Mouse (Mus musculus): ENCODE measurements at regions not wholly inside any gene's neighbourhood (a gene's known extent, or its start where the extent isn't known, plus 50 kb on each side); places are given as distances from the start of the nearest gene placed in this dataset.

GRCm38 (mm10) chr15:57585411-57585810, 108.0 kb upstream of the Slc22a22 start:
- H3K27ac ChIP-seq, result no peak overlapping the region
- H3K4me3 ChIP-seq, result no peak overlapping the region
- H3K9me3 ChIP-seq, result no peaks in the 10 kb centered on the region
- WGBS, result 70% methylated on average over 1 of the region's 1 CpGs
- H3K4me1 ChIP-seq, result peaks cover 15% of the 10 kb centered on the region
- H3K36me3 ChIP-seq (replicated peaks), result no peaks in the 10 kb centered on the region
- no peak for DNase-seq (ENCODE audit: extremely low spot score, low spot score)
- no peaks in the 10 kb centered on the region for H3K27me3 ChIP-seq (ENCODE audit: poor library complexity, severe bottlenecking)

GRCm38 (mm10) chr15:57584498-57584897, 107.1 kb upstream of the Slc22a22 start:
- H3K4me3 ChIP-seq, result no peak overlapping the region
- H3K27me3 ChIP-seq (ENCODE audit: poor library complexity, severe bottlenecking), result no peaks in the 10 kb centered on the region
- H3K9me3 ChIP-seq, result no peaks in the 10 kb centered on the region
- H3K4me1 ChIP-seq, result peaks cover 6% of the 10 kb centered on the region
- WGBS, result 92% methylated on average over 11 of the region's 11 CpGs
- no peak overlapping the region for H3K27ac ChIP-seq
- DNase-seq (ENCODE audit: extremely low spot score, low spot score), result no peak
- no peaks in the 10 kb centered on the region for H3K36me3 ChIP-seq (replicated peaks)

- Histone ChIP-seq H3K27me3 (ENCODE audit: poor library complexity, severe bottlenecking) (no peaks in the 10 kb centered on the region), H3K4me3 (no peak overlapping the region), H3K4me1 (no peaks in the 10 kb centered on the region), H3K9me3 (no peaks in the 10 kb centered on the region), H3K36me3 (replicated peaks) (no peaks in the 10 kb centered on the region), H3K27ac (no peak overlapping the region)
- no peak for DNase-seq (ENCODE audit: extremely low spot score, low spot score)
Observed at GRCm38 (mm10) chr15:57581266-57581665, 103.8 kb upstream of the Slc22a22 start.

GRCm38 (mm10) chr15:57578794-57579193, 101.4 kb upstream of the Slc22a22 start:
- H3K9me3 ChIP-seq, result no peaks in the 10 kb centered on the region
- H3K36me3 ChIP-seq (replicated peaks), result no peaks in the 10 kb centered on the region
- WGBS, result 70% methylated on average over 2 of the region's 2 CpGs
- no peak overlapping the region for H3K4me3 ChIP-seq
- H3K27me3 ChIP-seq (ENCODE audit: poor library complexity, severe bottlenecking), result no peaks in the 10 kb centered on the region
- H3K27ac ChIP-seq, result no peak overlapping the region
- no peak for DNase-seq (ENCODE audit: extremely low spot score, low spot score)
- no peaks in the 10 kb centered on the region for H3K4me1 ChIP-seq

GRCm38 (mm10) chr15:57574080-57574618, 96.7 kb upstream of the Slc22a22 start:
- WGBS, result 40% methylated on average over 2 of the region's 2 CpGs

GRCm38 (mm10) chr15:57572460-57572859, 95.0 kb upstream of the Slc22a22 start:
- DNase-seq (ENCODE audit: extremely low spot score, low spot score), result no peak

More at GRCm38 (mm10) chr15:57574080-57574618, 96.7 kb upstream of the Slc22a22 start:
- no peak for DNase-seq (ENCODE audit: extremely low spot score, low spot score)
- no peaks in the 10 kb centered on the region for H3K9me3 ChIP-seq
- no peaks in the 10 kb centered on the region for H3K36me3 ChIP-seq (replicated peaks)
- H3K27me3 ChIP-seq (ENCODE audit: poor library complexity, severe bottlenecking), result no peaks in the 10 kb centered on the region
- no peak overlapping the region for H3K4me3 ChIP-seq
- no peak overlapping the region for H3K27ac ChIP-seq
- no peaks in the 10 kb centered on the region for H3K4me1 ChIP-seq

GRCm38 (mm10) chr15:57568006-57568630, 90.7 kb upstream of the Slc22a22 start:
- no peaks in the 10 kb centered on the region for H3K36me3 ChIP-seq (replicated peaks)
- no peaks in the 10 kb centered on the region for H3K4me1 ChIP-seq
- H3K27ac ChIP-seq, result no peak overlapping the region
- H3K4me3 ChIP-seq, result no peak overlapping the region
- DNase-seq (ENCODE audit: extremely low spot score, low spot score), result no peak
- H3K9me3 ChIP-seq, result no peaks in the 10 kb centered on the region
- H3K27me3 ChIP-seq (ENCODE audit: poor library complexity, severe bottlenecking), result no peaks in the 10 kb centered on the region
- WGBS, result 85% methylated on average over 5 of the region's 5 CpGs

More at GRCm38 (mm10) chr15:57572460-57572859, 95.0 kb upstream of the Slc22a22 start:
- no peak overlapping the region for H3K4me3 ChIP-seq
- no peaks in the 10 kb centered on the region for H3K4me1 ChIP-seq
- H3K27me3 ChIP-seq (ENCODE audit: poor library complexity, severe bottlenecking), result no peaks in the 10 kb centered on the region
- no peak overlapping the region for H3K27ac ChIP-seq
- WGBS, result 78% methylated on average over 3 of the region's 3 CpGs
- no peaks in the 10 kb centered on the region for H3K9me3 ChIP-seq
- H3K36me3 ChIP-seq (replicated peaks), result no peaks in the 10 kb centered on the region

GRCm38 (mm10) chr15:57547154-57547553, 69.7 kb upstream of the Slc22a22 start:
- no peak for DNase-seq (ENCODE audit: extremely low spot score, low spot score)
- Histone ChIP-seq H3K27me3 (ENCODE audit: poor library complexity, severe bottlenecking) (no peaks in the 10 kb centered on the region), H3K4me3 (no peak overlapping the region), H3K36me3 (replicated peaks) (no peaks in the 10 kb centered on the region), H3K4me1 (peaks cover 2% of the 10 kb centered on the region; the same call in 1 of the 2 replicates), H3K27ac (no peak overlapping the region), H3K9me3 (no peaks in the 10 kb centered on the region)
- 38% methylated on average over 2 of the region's 2 CpGs for WGBS

GRCm38 (mm10) chr15:57545141-57545540, 67.7 kb upstream of the Slc22a22 start:
- WGBS, result 73% methylated on average over 4 of the region's 4 CpGs
- H3K4me3 ChIP-seq, result no peak overlapping the region
- no peaks in the 10 kb centered on the region for H3K27me3 ChIP-seq (ENCODE audit: poor library complexity, severe bottlenecking)

GRCm38 (mm10) chr15:57543985-57544384, 66.6 kb upstream of the Slc22a22 start:
- no peak overlapping the region for H3K27ac ChIP-seq
- H3K4me1 ChIP-seq, result peaks cover 2% of the 10 kb centered on the region; the same call in 1 of the 2 replicates
- WGBS, result 75% methylated on average over 3 of the region's 3 CpGs
- no peaks in the 10 kb centered on the region for H3K9me3 ChIP-seq
- H3K27me3 ChIP-seq (ENCODE audit: poor library complexity, severe bottlenecking), result no peaks in the 10 kb centered on the region
- H3K36me3 ChIP-seq (replicated peaks), result no peaks in the 10 kb centered on the region
- no peak for DNase-seq (ENCODE audit: extremely low spot score, low spot score)
- no peak overlapping the region for H3K4me3 ChIP-seq

More at GRCm38 (mm10) chr15:57545141-57545540, 67.7 kb upstream of the Slc22a22 start:
- no peaks in the 10 kb centered on the region for H3K36me3 ChIP-seq (replicated peaks)
- H3K27ac ChIP-seq, result no peak overlapping the region
- H3K4me1 ChIP-seq, result peaks cover 2% of the 10 kb centered on the region; the same call in 1 of the 2 replicates
- DNase-seq (ENCODE audit: extremely low spot score, low spot score), result no peak
- no peaks in the 10 kb centered on the region for H3K9me3 ChIP-seq

- no peaks in the 10 kb centered on the region for H3K9me3 ChIP-seq
- H3K27ac ChIP-seq, result no peak overlapping the region
- peaks cover 2% of the 10 kb centered on the region; the same call in 1 of the 2 replicates for H3K4me1 ChIP-seq
- 27% methylated on average over 3 of the region's 3 CpGs for WGBS
- no peak for DNase-seq (ENCODE audit: extremely low spot score, low spot score)
- no peaks in the 10 kb centered on the region for H3K36me3 ChIP-seq (replicated peaks)
- H3K4me3 ChIP-seq, result no peak overlapping the region
- H3K27me3 ChIP-seq (ENCODE audit: poor library complexity, severe bottlenecking), result no peaks in the 10 kb centered on the region
Observed at GRCm38 (mm10) chr15:57542630-57543029, 65.2 kb upstream of the Slc22a22 start.

GRCm38 (mm10) chr15:57535514-57535913, 58.1 kb upstream of the Slc22a22 start:
- Histone ChIP-seq H3K27ac (no peak overlapping the region), H3K9me3 (no peaks in the 10 kb centered on the region), H3K4me1 (peaks cover 17% of the 10 kb centered on the region), H3K27me3 (ENCODE audit: poor library complexity, severe bottlenecking) (no peaks in the 10 kb centered on the region), H3K4me3 (no peak overlapping the region), H3K36me3 (replicated peaks) (no peaks in the 10 kb centered on the region)
- 82% methylated on average over 2 of the region's 2 CpGs for WGBS
- no peak for DNase-seq (ENCODE audit: extremely low spot score, low spot score)
